ENCODE assay signal across 5 mouse cellular contexts in genomic region chr1:173846193-173846592, GRCm38 (mm10).
ATAC-seq lines count a peak whose summit lies in the region.

No protein-coding gene starts in this region.

- peak; percentile 49; the same call in 1 of the 2 replicates for ATAC-seq in common myeloid progenitor, adult 5-6 weeks (replicated peaks; ENCODE audit: low read depth, poor library complexity, severe bottlenecking)
- peak; percentile 44 for ATAC-seq in erythroblast, adult 5-6 weeks (replicated peaks; ENCODE audit: low FRiP score, poor library complexity, severe bottlenecking)
- peak; percentile 51 for ATAC-seq in erythroid progenitor cell, adult 5-6 weeks (replicated peaks; ENCODE audit: low FRiP score, poor library complexity, severe bottlenecking)
- peak; percentile 43 for ATAC-seq in megakaryocyte progenitor cell, adult 5-6 weeks (replicated peaks; ENCODE audit: poor library complexity)
- ATAC-seq in megakaryocyte-erythroid progenitor cell, adult 5-6 weeks (replicated peaks; ENCODE audit: low FRiP score, low TSS enrichment, poor library complexity, severe bottlenecking): peak; percentile 75

Comparison
In these comparisons a context has a peak if more than half of its experiments do, and no peak if none do; other contexts are left out.
1. Peak in every context shown above with its lines: ATAC-seq.